Mouse (Mus musculus): ENCODE data around the gene Mgat5b.

DNA sequence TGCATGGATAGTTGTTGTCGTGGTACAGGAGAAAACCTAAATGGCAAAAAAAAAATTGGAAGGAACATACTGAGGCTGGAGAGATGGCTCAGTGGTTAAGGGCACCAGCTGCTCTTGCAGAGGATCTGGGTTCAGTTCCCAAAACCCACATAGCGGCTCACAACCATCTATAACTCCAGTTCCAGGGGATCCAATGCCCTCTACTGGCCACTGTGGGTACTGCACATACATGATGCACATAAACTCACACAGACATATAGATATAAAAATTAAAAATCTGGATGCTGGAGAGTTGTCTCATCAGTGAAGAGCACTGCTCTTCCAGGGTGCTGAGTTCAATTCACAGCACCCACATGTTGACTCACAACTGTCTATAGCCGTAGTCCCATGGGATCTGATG, 104.9 kb downstream of the Mgat5b start:
- TF ChIP-seq CTCF (IDR thresholded peaks at IDR 0.05; ENCODE audit: extremely low read depth, insufficient read depth, insufficient read length, insufficient replicate concordance) (no peak), POLR2A (IDR thresholded peaks at IDR 0.05; ENCODE audit: low read depth, low read length) (no peak)
